Mouse (Mus musculus) kidney, adult 11 months (tissue): ENCODE measurements around the gene Esf1.
"Not testable (repeated sequence)": the region's sequence is repeated elsewhere in the genome, so short reads cannot be mapped to it uniquely, and the experiment has no call there.

Experiments used
- DNase-seq: peaks from one replicate; pipeline ENCODE4 v3.0.0; 2022

Esf1 gene

GRCm38 (mm10) chr2:140170127-140170802 lies at the start of gene Esf1, which contains the start of gene Ndufaf5:
TSS of gene Esf1 (minus strand) at chr2:140170564.
TSS of gene Ndufaf5 (plus strand) at chr2:140170649.
- peak; percentile 96 for DNase-seq

- DNase-seq, result no peak
These were observed 45.6 kb upstream of the Esf1 start for GRCm38 (mm10) chr2:140215965-140216364.

- DNase-seq, result no peak
These were observed 45.1 kb upstream of the Esf1 start for GRCm38 (mm10) chr2:140215415-140215814.

GRCm38 (mm10) chr2:140214519-140215027 lies 44.2 kb upstream of the Esf1 start:
- DNase-seq, result no peak

GRCm38 (mm10) chr2:140203756-140204155 lies 33.4 kb upstream of the Esf1 start:
- no peak for DNase-seq

GRCm38 (mm10) chr2:140202573-140202972 lies 32.2 kb upstream of the Esf1 start:
- no peak for DNase-seq

- DNase-seq, result no peak
These were observed 30.3 kb upstream of the Esf1 start for GRCm38 (mm10) chr2:140200713-140201112.

- DNase-seq, result not testable (repeated sequence)
These were observed 15.4 kb upstream of the Esf1 start for GRCm38 (mm10) chr2:140185685-140186210.

- DNase-seq, result peak; percentile 3
These were observed 614 bp upstream of the Esf1 start for GRCm38 (mm10) chr2:140170803-140171553.

GRCm38 (mm10) chr2:140169057-140169456 lies 1.3 kb downstream of the Esf1 start:
- no peak for DNase-seq

GRCm38 (mm10) chr2:140163351-140163854 lies 7.0 kb downstream of the Esf1 start:
- no peak for DNase-seq

GRCm38 (mm10) chr2:140159186-140159730 lies 11.1 kb downstream of the Esf1 start:
- no peak for DNase-seq

- not testable (repeated sequence) for DNase-seq
These were observed 18.6 kb downstream of the Esf1 start, which contains the start of gene Gm17374 for GRCm38 (mm10) chr2:140151743-140152142. TSS of gene Gm17374 (plus strand) at chr2:140152043.

GRCm38 (mm10) chr2:140125516-140125915 lies 44.8 kb downstream of the Esf1 start:
- no peak for DNase-seq

- no peak for DNase-seq
These were observed 56.5 kb downstream of the Esf1 start for GRCm38 (mm10) chr2:140113851-140114250.

GRCm38 (mm10) chr2:140108945-140109344 lies 61.4 kb downstream of the Esf1 start:
- no peak for DNase-seq

- DNase-seq, result no peak
These were observed 62.7 kb downstream of the Esf1 start for GRCm38 (mm10) chr2:140107641-140108040.

- no peak for DNase-seq
These were observed 65.4 kb downstream of the Esf1 start for GRCm38 (mm10) chr2:140104951-140105350.

GRCm38 (mm10) chr2:140100551-140101474 lies 69.6 kb downstream of the Esf1 start:
- no peak for DNase-seq

GRCm38 (mm10) chr2:140099971-140100370 lies 70.4 kb downstream of the Esf1 start:
- DNase-seq, result no peak

GRCm38 (mm10) chr2:140097131-140097591 lies 73.2 kb downstream of the Esf1 start:
- DNase-seq, result no peak

GRCm38 (mm10) chr2:140096034-140096433 lies 74.3 kb downstream of the Esf1 start:
- no peak for DNase-seq
